Mouse (Mus musculus): ENCODE data around the gene Gm5134.

Gm5134 gene

DNA sequence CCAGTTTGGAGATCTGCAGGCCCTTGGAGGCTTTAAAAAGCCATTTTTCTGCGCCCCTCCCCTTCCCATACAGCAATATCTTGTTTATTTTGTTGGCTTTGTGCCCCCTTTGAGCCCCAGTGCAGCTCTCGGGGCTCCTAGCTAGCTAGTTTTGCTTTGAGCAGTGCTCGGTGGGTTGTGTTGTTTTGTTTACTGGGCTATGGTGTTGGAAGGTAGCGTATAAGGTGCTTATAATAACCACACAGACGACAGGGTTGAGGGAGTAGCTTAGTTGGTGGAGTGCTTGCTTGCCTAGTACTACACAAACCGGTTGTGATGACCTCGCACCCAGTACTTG is 78.8 kb downstream of the Gm5134 start:
- no peak for DNase-seq (ENCODE audit: low read depth)

DNA sequence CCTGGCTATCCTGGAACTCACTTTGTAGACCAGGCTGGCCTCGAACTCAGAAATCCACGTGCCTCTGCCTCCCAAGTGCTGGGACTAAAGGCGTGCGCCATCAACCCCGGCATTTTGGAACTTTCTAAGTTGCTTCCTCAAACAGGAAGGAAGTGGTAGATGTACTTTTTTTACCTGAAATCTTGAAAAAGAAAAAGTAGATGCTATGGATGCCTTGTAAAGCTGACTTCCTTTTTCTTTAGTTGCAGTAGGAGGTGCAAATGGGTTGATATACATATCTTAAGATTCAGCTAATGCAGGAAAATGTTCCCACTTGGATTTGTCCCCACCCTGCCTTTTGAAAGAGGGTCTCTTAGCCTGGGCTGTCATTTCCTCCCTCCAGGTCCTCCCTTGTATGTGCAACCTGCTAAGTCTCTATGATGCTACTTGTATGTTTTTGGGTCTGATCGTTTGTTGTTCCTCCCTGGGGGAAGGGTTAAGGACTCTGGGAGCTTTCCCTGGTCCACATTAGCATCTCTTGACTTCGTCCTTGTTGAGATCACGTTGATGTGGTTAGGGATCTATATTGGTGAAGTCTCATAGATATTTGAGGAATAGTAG is 79.8 kb downstream of the Gm5134 start:
- no peak for DNase-seq (ENCODE audit: low read depth)

DNA sequence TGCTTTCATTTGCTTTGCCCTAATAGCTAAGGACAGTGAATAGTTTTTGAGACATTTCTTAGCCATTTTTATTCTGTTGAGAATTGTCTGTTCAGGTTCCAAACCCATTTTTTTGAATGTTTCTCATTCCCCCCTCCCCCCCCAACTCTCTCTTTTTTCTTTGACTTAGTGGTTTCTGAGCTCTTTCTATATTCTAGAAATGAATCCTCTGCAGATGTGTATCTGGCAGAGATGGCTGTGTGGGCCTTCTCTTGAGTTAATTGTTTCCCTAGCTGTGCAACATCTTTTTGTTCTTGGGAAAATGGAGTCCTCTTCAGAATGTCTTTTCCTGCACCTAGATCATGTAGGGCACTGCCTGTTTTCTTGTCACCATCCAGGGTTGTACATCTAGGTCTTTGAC is 81.0 kb downstream of the Gm5134 start:
- DNase-seq (ENCODE audit: low read depth) = no peak

DNA sequence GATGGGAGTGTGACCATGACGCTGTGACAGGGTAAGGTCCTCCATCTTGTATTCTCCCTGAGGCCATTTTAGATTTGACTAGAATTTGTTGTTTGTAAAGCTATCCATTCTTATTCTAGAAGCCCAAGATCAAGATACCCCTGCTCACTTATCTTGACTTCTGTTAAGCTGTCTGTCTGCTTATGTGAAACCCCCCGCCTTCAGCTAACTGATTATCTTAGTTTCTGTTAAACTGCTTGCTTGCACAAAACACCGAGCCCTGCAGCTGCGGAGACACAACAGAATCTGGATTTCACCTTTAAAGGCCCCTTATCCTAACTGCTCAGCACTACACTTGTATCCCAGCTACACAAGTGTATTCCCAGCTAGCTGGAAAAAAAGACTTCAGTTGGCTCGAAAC is 82.6 kb downstream of the Gm5134 start:
- DNase-seq (ENCODE audit: low read depth) = no peak

DNA sequence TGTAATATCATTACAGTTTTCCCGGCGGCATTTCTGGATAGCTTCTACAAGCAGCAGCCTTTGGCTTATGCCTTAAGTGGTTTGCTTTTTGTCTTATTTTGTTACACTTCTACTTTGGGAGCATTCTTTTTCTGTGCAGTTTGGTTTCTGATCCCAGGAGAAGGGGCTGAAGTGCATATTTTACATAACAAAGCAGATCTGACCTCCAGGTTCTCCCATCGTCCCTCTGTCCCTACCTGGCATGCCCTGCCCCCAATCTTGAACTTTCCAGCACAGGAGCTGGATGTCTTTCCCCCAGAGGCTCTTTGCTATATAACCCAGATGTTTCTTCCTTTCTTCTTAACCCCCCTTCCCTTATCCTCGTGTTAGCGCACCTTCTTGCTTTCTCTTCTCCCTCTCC is 91.0 kb downstream of the Gm5134 start:
- DNase-seq (ENCODE audit: low read depth) = no peak

DNA sequence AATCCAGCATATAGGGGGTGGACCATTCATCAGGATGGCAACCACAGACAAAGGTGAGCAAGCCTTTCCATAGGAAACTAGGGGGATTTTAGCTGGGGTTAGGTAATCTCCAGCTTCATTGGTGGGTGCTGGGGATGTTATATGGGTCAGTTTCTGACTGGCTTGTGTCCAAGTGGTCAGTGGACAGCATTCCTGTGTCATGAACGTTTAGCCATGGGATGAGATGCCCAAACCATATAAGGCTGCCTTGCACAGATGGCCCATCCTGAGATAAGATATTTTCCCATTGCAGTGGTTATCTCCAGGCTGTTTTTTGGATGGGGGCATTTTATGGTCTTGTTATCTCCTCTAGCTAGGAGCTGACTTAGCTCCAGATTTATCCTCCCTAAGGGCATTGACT is 92.4 kb downstream of the Gm5134 start:
- DNase-seq (ENCODE audit: low read depth) = no peak

DNA sequence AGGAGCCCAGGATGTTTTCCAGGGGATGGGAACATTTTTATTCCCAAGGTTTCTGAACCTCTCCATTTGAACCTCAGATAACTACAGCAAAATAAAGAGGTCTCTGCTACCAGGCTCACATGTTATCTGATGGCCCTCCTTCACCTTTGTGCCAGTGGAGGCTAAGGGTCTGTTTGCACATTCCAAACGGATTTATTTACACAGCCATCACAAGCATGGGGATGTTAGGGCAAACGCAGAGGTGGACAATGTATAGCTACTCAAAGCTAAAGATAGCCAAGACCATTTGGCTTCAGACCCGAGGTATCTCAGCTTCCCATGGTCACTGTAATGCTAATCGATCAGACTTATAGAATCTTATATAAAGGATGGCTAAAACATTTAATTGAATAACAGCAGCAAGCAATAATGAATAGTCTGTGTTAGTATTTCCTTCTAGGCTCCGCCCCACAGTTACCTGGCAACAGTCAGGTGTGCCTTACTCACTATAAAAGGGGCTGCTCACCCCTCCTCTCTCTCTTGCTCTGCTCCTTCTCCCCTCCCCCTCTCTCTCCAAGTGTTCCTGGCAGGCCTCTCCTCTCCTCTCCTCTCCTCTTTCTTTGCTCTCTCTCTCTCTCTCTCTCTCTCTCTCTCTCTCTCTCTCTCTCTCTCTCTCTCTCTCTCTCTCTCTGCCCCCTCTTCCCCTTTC is 93.0 kb downstream of the Gm5134 start:
- no peak for DNase-seq (ENCODE audit: low read depth)

DNA sequence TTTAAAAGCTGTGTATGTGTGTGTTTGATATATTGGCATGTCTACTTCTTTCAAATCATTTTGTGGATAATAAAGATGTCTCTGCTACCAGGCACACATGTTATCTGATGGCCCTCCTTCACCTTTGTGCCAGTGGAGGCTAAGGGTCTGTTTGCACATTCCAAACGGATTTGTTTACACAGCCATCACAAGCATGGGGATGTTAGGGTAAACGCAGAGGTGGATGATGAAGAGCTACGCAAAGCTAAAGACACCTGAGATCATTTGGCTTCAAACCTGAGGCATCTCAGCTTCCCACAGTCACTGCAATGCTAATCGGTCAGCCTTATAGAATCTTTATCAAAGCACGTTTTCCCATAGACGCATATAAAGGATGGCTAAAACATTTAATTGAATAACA is 94.7 kb downstream of the Gm5134 start:
- DNase-seq (ENCODE audit: low read depth) = no peak

DNA sequence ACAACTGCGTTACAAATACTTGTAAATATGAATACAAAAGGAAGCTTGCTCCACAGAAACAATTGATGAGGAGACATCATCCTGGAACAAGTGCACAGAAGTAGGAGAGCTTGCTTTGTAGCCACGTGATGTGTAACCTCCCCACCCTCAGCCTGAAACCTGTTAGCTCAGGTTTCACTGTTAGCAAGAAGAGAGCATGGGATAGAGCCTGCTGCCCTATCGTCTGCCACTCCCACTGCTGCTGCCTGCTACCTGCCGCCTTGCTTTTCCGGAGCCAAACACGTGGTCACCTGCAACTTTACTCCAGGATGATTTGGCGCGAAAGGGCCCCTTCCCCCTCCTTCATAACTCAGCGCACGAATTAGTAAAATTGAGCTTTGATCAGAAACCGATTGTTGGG is 97.5 kb downstream of the Gm5134 start:
- no peak for DNase-seq (ENCODE audit: low read depth)
